Mouse (Mus musculus): Measurements from ENCODE around the gene Syt7.

DNA sequence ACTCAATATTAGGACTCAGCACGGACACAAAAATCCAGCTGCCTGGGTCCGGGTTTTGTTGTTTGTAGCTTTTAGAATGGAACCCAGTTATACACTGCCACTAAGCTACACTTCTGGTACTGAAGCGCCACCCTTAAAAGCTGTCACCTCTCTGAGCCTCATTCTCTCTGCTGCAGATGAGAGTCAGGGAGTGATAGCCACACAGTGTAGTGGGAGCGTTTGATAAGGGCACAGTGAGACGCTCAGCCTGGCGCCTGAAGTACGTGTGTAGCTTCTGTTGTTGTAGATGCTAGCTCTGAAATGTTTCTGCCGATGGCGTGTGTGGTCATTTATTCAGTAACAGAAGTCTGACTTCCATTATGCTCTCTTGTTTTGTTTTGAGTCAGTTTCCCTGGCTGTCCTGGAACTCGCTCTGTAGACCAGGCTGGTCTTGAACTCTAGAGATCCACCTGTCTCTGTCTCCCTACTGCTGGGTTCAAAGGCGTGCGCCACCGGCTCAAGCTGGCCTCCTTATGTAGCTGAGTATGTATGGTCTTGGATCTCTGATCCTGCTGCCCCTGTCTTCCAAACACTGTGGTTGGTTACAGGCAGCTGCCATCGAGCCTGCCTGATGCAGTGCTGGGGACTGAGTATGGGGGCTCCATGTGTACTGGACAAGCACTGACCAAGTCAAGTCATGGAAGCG, 55.9 kb downstream of the Syt7 start:
- TF ChIP-seq GATA1 (IDR thresholded peaks at IDR 0.05; ENCODE audit: borderline replicate concordance, low read length): no peak
- TF ChIP-seq FLI1 (IDR thresholded peaks at IDR 0.05; ENCODE audit: low read length): no peak
